Mouse (Mus musculus) bone marrow, adult 2 months (tissue): ENCODE data around the gene 1700001P01Rik.
"Not testable (repeated sequence)": the region's sequence is repeated elsewhere in the genome, so short reads cannot be mapped to it uniquely, and the experiment has no call there.

ENCODE experiments used
- CTCF ChIP-seq: fragments of 200-500 bp; IDR thresholded peaks from 2 replicates; pipeline ENCODE4 v1.5.1; 2011; ENCODE audit warnings: low read length, control low read depth; ENCODE audit not compliant: control insufficient read depth, insufficient read depth
- POLR2A ChIP-seq: fragments of 200-500 bp; IDR thresholded peaks from 2 replicates; pipeline ENCODE4 v1.6.1; 2011; ENCODE audit warnings: low read depth, mild to moderate bottlenecking, control low read depth, low read length, borderline replicate concordance; ENCODE audit not compliant: control insufficient read depth

DNA sequence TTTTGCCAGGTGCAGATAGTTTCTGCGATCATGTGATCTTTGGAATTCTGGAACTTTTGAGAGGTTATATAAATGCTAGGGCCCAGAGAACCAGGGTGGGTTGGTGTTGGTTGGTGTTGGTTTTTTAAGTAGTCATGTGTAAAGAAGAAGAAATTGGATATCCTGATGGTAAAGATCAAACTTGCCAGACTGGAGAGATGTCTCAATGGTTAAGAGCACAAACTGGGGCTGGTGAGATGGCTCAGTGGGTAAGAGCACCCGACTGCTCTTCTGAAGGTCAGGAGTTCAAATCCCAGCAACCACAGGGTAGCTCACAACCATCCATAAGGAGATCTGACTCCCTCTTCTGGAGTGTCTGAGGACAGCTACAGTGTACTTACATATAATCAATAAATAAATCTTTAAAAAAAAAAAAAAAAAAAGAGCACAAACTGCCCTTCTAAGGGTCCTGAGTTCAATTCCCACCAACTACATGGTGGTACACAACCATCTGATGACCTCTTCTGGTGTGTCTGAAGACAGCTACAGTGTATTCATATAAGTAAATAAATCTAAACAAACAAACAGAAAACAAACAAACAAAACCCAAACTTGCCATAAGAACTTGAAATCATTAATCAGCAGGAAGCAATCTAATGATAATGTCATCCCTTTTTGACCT lies 15.2 kb upstream of the 1700001P01Rik start:
- not testable (repeated sequence) for TF ChIP-seq POLR2A, CTCF
